Mouse (Mus musculus): Measurements from ENCODE around the gene Kcnrg. TPM values are rescaled to one million over a fixed set of nuclear protein-coding genes. Genes with fewer than 3 reads are reported as not detected.
"Not testable (repeated sequence)": the region's sequence is repeated elsewhere in the genome, so short reads cannot be mapped to it uniquely, and the experiment has no call there.

Gene Kcnrg
- polyA plus RNA-seq (2015; fragmentation: Nextera tagmentation; extraction: Ambion mirVana), result 1.0 and 1.4 TPM in 2 replicates

- H3K27me3 ChIP-seq, result no peaks in the 10 kb centered on the region
- H3K36me3 ChIP-seq, result peaks cover 11% of the 10 kb centered on the region
- no peak within 1 kb of the TSS for H3K27ac ChIP-seq
- ATAC-seq (ENCODE audit: borderline replicate concordance, extremely low read depth, low FRiP score, low TSS enrichment), result no peak
- H3K4me3 ChIP-seq, result no peak within 1 kb of the TSS
- WGBS, result 82% methylated on average over 3 of the region's 3 CpGs
- H3K9me3 ChIP-seq, result no peaks in the 10 kb centered on the region
- no peak within 1 kb of the TSS for H3K4me2 ChIP-seq
- H3K4me1 ChIP-seq, result no peaks in the 10 kb centered on the region
- no peak within 1 kb of the TSS for H3K9ac ChIP-seq
These were observed at the start of gene Kcnrg for GRCm38 (mm10) chr14:61607157-61607556. Gene Kcnrg, plus strand, starts transcription at chr14:61607457.

- H3K9ac ChIP-seq, result no peak overlapping the region
- 0 out of 2 replicates have a peak, but pooled peaks cover 3% of the 10 kb centered on the region for H3K27me3 ChIP-seq
- H3K27ac ChIP-seq, result no peak overlapping the region
- no peaks in the 10 kb centered on the region for H3K9me3 ChIP-seq
- no peak overlapping the region for H3K4me2 ChIP-seq
- WGBS, result 72% methylated on average over 6 of the region's 6 CpGs
- no peaks in the 10 kb centered on the region for H3K36me3 ChIP-seq
- H3K4me1 ChIP-seq, result peaks cover 9% of the 10 kb centered on the region; the same call in 1 of the 2 replicates
- no peak overlapping the region for H3K4me3 ChIP-seq
- no peak for ATAC-seq (ENCODE audit: borderline replicate concordance, extremely low read depth, low FRiP score, low TSS enrichment)
These were observed 48.4 kb upstream of the Kcnrg start for GRCm38 (mm10) chr14:61558901-61559300.

- 0 out of 2 replicates have a peak, but pooled peaks cover 3% of the 10 kb centered on the region for H3K27me3 ChIP-seq
- no peak overlapping the region for H3K27ac ChIP-seq
- H3K4me2 ChIP-seq, result no peak overlapping the region
- peaks cover 9% of the 10 kb centered on the region; the same call in 1 of the 2 replicates for H3K4me1 ChIP-seq
- H3K4me3 ChIP-seq, result no peak overlapping the region
- H3K9me3 ChIP-seq, result no peaks in the 10 kb centered on the region
- WGBS, result 39% methylated on average over 3 of the region's 3 CpGs
- no peaks in the 10 kb centered on the region for H3K36me3 ChIP-seq
- ATAC-seq (ENCODE audit: borderline replicate concordance, extremely low read depth, low FRiP score, low TSS enrichment), result no peak
- H3K9ac ChIP-seq, result no peak overlapping the region
These were observed 47.4 kb upstream of the Kcnrg start for GRCm38 (mm10) chr14:61559856-61560255.

- ATAC-seq (ENCODE audit: borderline replicate concordance, extremely low read depth, low FRiP score, low TSS enrichment); H3K9ac ChIP-seq; H3K27ac ChIP-seq; H3K36me3 ChIP-seq; H3K27me3 ChIP-seq; H3K4me3 ChIP-seq; H3K4me1 ChIP-seq; H3K9me3 ChIP-seq; H3K4me2 ChIP-seq: not testable (repeated sequence)
- WGBS, result 78% methylated on average over 4 of the region's 4 CpGs
These were observed 41.0 kb upstream of the Kcnrg start for GRCm38 (mm10) chr14:61566211-61566610.

- no peak for ATAC-seq (ENCODE audit: borderline replicate concordance, extremely low read depth, low FRiP score, low TSS enrichment)
- 44% methylated on average over 2 of the region's 2 CpGs for whole genome bisulfite sequencing
- H3K4me3 ChIP-seq, result no peak overlapping the region
- H3K4me1 ChIP-seq, result no peaks in the 10 kb centered on the region
- H3K27me3 ChIP-seq, result no peaks in the 10 kb centered on the region
- no peak overlapping the region for H3K27ac ChIP-seq
- H3K4me2 ChIP-seq, result no peak overlapping the region
- no peak overlapping the region for H3K9ac ChIP-seq
- no peaks in the 10 kb centered on the region for H3K36me3 ChIP-seq
- no peaks in the 10 kb centered on the region for H3K9me3 ChIP-seq
These were observed 37.9 kb upstream of the Kcnrg start for GRCm38 (mm10) chr14:61569344-61569743.

- Histone ChIP-seq H3K27ac (no peak overlapping the region), H3K4me2 (no peak overlapping the region), H3K4me3 (no peak overlapping the region)
These were observed 35.9 kb upstream of the Kcnrg start for GRCm38 (mm10) chr14:61571366-61571765.

DNA sequence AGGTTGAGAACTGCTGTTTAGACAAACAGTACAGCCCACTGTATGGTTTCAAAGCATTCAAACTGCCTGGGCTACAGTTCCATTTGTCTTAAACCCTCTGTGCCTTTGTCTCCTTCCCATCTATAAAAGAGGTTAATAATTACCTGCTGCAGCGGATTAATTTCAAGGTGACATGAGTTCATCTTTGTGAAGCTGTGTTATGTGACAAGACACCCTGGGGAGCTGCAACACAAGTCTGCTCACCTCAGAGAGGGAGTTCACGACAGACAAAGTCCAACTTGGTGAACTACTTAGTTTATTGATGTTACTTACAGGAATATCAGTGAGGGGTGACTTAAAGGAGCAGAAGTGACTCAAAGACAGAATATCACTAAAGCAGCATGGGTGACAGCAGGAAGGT is 35.1 kb upstream of the Kcnrg start:
- Histone ChIP-seq H3K27me3 (no peaks in the 10 kb centered on the region), H3K9me3 (no peaks in the 10 kb centered on the region), H3K4me3 (no peak overlapping the region), H3K27ac (no peak overlapping the region), H3K36me3 (no peaks in the 10 kb centered on the region), H3K9ac (no peak overlapping the region), H3K4me2 (no peak overlapping the region), H3K4me1 (no peaks in the 10 kb centered on the region)
- no peak for ATAC-seq (ENCODE audit: borderline replicate concordance, extremely low read depth, low FRiP score, low TSS enrichment)
- WGBS, result 67% methylated on average over 2 of the region's 2 CpGs

More at GRCm38 (mm10) chr14:61571366-61571765, 35.9 kb upstream of the Kcnrg start:
- H3K36me3 ChIP-seq, result no peaks in the 10 kb centered on the region
- H3K27me3 ChIP-seq, result no peaks in the 10 kb centered on the region
- ATAC-seq (ENCODE audit: borderline replicate concordance, extremely low read depth, low FRiP score, low TSS enrichment), result no peak
- no peak overlapping the region for H3K9ac ChIP-seq
- no peaks in the 10 kb centered on the region for H3K4me1 ChIP-seq
- H3K9me3 ChIP-seq, result no peaks in the 10 kb centered on the region
- WGBS, result 13% methylated on average over 4 of the region's 4 CpGs

DNA sequence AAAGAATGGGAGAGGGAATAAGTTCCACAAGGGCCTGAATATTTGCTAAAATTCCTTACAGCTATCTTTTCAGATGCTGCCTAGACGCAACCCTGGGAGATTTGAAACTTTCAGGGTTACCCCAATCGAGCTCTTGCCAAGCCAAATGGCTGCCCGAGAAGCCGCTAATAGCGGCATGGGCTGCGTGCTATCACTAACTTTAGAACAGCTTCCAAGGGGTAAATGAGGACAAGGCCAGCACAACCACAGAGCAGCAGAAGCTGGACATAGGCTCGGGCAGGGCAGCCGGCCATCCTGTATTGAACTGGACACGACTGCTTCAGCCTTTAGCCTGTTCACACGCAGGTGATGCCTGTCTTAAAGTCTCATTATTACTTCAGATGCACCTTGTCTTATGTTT is 32.2 kb upstream of the Kcnrg start:
- no peak for ATAC-seq (ENCODE audit: borderline replicate concordance, extremely low read depth, low FRiP score, low TSS enrichment)
- Histone ChIP-seq H3K4me1 (no peaks in the 10 kb centered on the region), H3K4me2 (no peak overlapping the region), H3K27me3 (no peaks in the 10 kb centered on the region), H3K4me3 (no peak overlapping the region), H3K9ac (no peak overlapping the region), H3K36me3 (no peaks in the 10 kb centered on the region), H3K27ac (no peak overlapping the region), H3K9me3 (no peaks in the 10 kb centered on the region)
- WGBS, result 85% methylated on average over 10 of the region's 10 CpGs

DNA sequence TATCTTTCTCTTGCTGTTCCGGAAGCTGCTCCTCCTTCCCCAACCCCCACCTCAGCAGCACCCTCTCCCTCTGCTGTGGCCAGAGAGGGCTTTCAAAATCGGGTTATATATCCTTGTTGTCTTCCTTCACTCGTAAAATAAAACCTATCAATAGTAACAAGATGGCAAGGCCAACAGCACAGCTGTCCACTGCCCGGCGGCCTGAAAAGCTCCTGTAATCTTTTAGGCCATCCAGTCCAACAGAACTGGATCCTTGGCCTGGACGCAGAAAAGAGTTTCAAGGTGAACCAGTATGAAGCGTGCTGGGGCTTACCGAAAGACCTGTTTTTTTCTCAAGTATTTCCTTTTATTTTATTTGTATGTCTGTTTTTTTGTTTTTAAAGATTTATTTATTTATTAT is 31.3 kb upstream of the Kcnrg start:
- ATAC-seq (ENCODE audit: borderline replicate concordance, extremely low read depth, low FRiP score, low TSS enrichment), result no peak
- no peaks in the 10 kb centered on the region for H3K36me3 ChIP-seq
- no peak overlapping the region for H3K4me2 ChIP-seq
- H3K27me3 ChIP-seq, result no peaks in the 10 kb centered on the region
- H3K4me3 ChIP-seq, result no peak overlapping the region
- no peak overlapping the region for H3K9ac ChIP-seq
- no peak overlapping the region for H3K27ac ChIP-seq
- H3K9me3 ChIP-seq, result no peaks in the 10 kb centered on the region
- H3K4me1 ChIP-seq, result no peaks in the 10 kb centered on the region
- WGBS, result 86% methylated on average over 8 of the region's 8 CpGs

DNA sequence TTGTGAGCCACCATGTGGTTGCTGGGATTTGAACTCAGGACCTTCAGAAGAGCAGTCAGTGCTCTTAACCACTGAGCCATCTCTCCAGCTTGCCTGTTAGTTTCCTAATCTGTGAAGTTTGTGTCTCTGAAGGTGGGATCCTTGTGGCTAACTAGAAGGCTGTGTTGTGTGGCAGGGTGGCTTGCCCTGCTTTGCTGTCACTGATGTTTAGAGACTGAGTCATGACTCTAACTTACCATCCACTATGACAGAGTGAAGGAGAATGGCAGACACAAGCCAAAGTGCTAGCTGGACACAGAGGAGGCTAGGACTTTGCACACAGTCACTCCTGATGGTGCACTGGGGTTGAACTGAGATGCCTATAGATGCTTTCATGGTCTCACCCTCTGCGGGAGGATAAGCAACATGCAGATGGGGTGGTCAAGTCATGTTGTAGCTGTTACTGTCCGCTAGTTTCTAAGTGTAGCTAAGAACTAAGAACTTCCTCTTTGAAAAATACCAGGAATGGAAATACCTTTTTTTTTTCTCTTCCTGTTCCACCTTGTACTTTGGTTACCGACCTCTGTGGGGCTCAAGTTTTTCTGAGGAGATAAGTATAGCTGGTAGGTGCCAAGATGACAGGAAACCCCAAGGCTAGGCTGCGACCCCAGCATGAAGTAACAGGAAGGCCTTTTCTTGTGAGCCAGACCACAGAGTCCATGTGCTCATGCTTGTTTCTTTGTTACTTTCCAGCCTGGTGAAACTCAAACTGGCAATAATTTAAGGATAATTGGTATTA is 17.8 kb upstream of the Kcnrg start:
- WGBS, result 61% methylated on average over 4 of the region's 4 CpGs
- Histone ChIP-seq H3K36me3 (no peaks in the 10 kb centered on the region), H3K9me3 (no peaks in the 10 kb centered on the region), H3K4me1 (no peaks in the 10 kb centered on the region), H3K4me3 (no peak overlapping the region), H3K27ac (no peak overlapping the region), H3K4me2 (no peak overlapping the region), H3K27me3 (no peaks in the 10 kb centered on the region), H3K9ac (no peak overlapping the region)
- ATAC-seq (ENCODE audit: borderline replicate concordance, extremely low read depth, low FRiP score, low TSS enrichment), result no peak

GRCm38 (mm10) chr14:61596719-61597426 is 10.4 kb upstream of the Kcnrg start:
- ATAC-seq (ENCODE audit: borderline replicate concordance, extremely low read depth, low FRiP score, low TSS enrichment), result no peak
- no peaks in the 10 kb centered on the region for H3K27me3 ChIP-seq
- H3K36me3 ChIP-seq, result no peaks in the 10 kb centered on the region
- H3K4me2 ChIP-seq, result no peak overlapping the region
- 81% methylated on average over 9 of the region's 9 CpGs for whole genome bisulfite sequencing
- H3K9ac ChIP-seq, result no peak overlapping the region
- H3K27ac ChIP-seq, result no peak overlapping the region
- H3K4me1 ChIP-seq, result peaks cover 12% of the 10 kb centered on the region; the same call in 1 of the 2 replicates
- no peak overlapping the region for H3K4me3 ChIP-seq
- no peaks in the 10 kb centered on the region for H3K9me3 ChIP-seq

GRCm38 (mm10) chr14:61597968-61598367 is 9.3 kb upstream of the Kcnrg start, which contains the start of gene Trim13:
Gene Trim13, plus strand, starts transcription at chr14:61598247.
- Histone ChIP-seq H3K27me3 (no peaks in the 10 kb centered on the region), H3K36me3 (no peaks in the 10 kb centered on the region), H3K4me1 (peaks cover 14% of the 10 kb centered on the region; the same call in 1 of the 2 replicates), H3K9me3 (no peaks in the 10 kb centered on the region), H3K4me2 (peak within 1 kb of the TSS; percentile 57), H3K4me3 (peak within 1 kb of the TSS; percentile 73), H3K27ac (no peak within 1 kb of the TSS), H3K9ac (peak within 1 kb of the TSS; percentile 74; the same call in 1 of the 2 replicates)
- no peak for ATAC-seq (ENCODE audit: borderline replicate concordance, extremely low read depth, low FRiP score, low TSS enrichment)
- 48% methylated on average over 5 of the region's 5 CpGs for WGBS
